Mouse (Mus musculus): Measurements from ENCODE around the gene Ublcp1.

DNA sequence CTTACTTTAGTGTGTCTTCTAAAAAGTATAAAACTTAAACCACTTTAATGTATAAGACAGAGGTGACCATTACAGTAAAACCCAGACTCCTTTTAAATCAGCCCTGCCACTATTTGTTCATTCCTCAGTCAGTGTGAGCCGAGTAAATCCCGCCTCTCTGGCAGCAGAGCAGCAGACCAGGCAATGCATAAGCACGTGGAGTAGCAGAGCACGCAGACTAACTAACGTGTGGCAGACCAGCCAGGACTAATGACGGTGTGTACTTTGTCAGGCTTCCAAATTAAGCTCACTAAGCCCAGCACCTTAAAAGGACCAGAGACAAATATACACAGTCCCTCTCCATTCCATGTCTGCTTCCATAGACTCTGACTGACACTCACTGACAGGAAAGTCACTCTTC, 8.8 kb downstream of the Ublcp1 start:
- TF ChIP-seq CTCF (IDR thresholded peaks at IDR 0.05; ENCODE audit: extremely low read depth, insufficient read depth, insufficient read length, insufficient replicate concordance) = no peak
- TF ChIP-seq POLR2A (IDR thresholded peaks at IDR 0.05; ENCODE audit: low read depth, low read length) = no peak

All from spleen, adult 2 months (tissue).